Mouse (Mus musculus) heart, postnatal 10 days (tissue): ENCODE results near the gene Wdr45. TPM values are rescaled to one million over a fixed set of nuclear protein-coding genes. Genes with fewer than 3 reads are reported as not detected.

ENCODE experiments used
- DNase-seq, 2 experiments: peaks; one replicate each; pipeline ENCODE4 v3.0.0; 2021
- intact Hi-C: fragments of 180-260 bp; cut with DNase I; formaldehyde crosslinking; loops from one replicate; pipeline ENCODE4 v1.15.1; 2025
- total RNA-seq, 2 experiments: library from RNA; stranded (reverse); gene quantifications; 2 replicates each; pipeline ENCODE4 v1.2.3; 2021

Wdr45 gene
- total RNA-seq, 2 experiments from 2014 or later = 31.0 to 33.4 TPM

GRCm38 (mm10) chrX:7762137-7762920 lies 48.2 kb downstream of the Wdr45 start, which contains the start of gene Tfe3:
Tfe3 (plus strand) TSS chrX:7762560.
- intact Hi-C loops = no loop called here
- DNase-seq = peak; percentile 92 to 94

GRCm38 (mm10) chrX:7762921-7763197 lies 48.7 kb downstream of the Wdr45 start:
- intact Hi-C loops = no loop called here
- no peak for DNase-seq

- intact Hi-C loops = no loop called here
- DNase-seq = peak; percentile 36 to 43
Observed at GRCm38 (mm10) chrX:7763631-7764393, 49.7 kb downstream of the Wdr45 start.

- intact Hi-C loops = no loop called here
- no peak for DNase-seq
Observed at GRCm38 (mm10) chrX:7764657-7765280, 50.6 kb downstream of the Wdr45 start.

- peak; percentile 15 to 21 for DNase-seq
- intact Hi-C loops = no loop called here
Observed at GRCm38 (mm10) chrX:7765281-7765670, 51.1 kb downstream of the Wdr45 start.

- peak; percentile 26 to 29 for DNase-seq
Observed at GRCm38 (mm10) chrX:7765764-7766163, 51.6 kb downstream of the Wdr45 start.

GRCm38 (mm10) chrX:7769302-7770017 lies 55.3 kb downstream of the Wdr45 start:
- intact Hi-C loops = no loop called here
- no peak for DNase-seq

More at GRCm38 (mm10) chrX:7765764-7766163, 51.6 kb downstream of the Wdr45 start:
- intact Hi-C loops = no loop called here

GRCm38 (mm10) chrX:7772766-7773165 lies 58.6 kb downstream of the Wdr45 start:
- intact Hi-C loops = no loop called here
- no peak for DNase-seq

GRCm38 (mm10) chrX:7775501-7776205 lies 61.5 kb downstream of the Wdr45 start:
- intact Hi-C loops = loop anchor here (2.0 to 5.0 kb wide), 2 partner anchors 17 to 43 kb away; no protein-coding TSS in a partner anchor
- no peak for DNase-seq

- intact Hi-C loops = loop anchor here (2.0 to 5.0 kb wide), 2 partner anchors 18 to 44 kb away; no protein-coding TSS in a partner anchor
- DNase-seq = peak; percentile 48 to 66
Observed at GRCm38 (mm10) chrX:7776329-7777082, 62.4 kb downstream of the Wdr45 start.

Other genes with a start within 250 kb of the Wdr45 start
- gene Foxp3, start 140.7 kb upstream of the Wdr45 start, total RNA-seq = under 1 TPM; 0.25 to 0.45 TPM
- gene Ppp1r3f, start 140.1 kb upstream of the Wdr45 start, total RNA-seq = 1 to 10 TPM; 1.9 to 2.1 TPM
- 10 to 100 TPM; 11.4 to 12.4 TPM for gene Ccdc22, start 108.8 kb upstream of the Wdr45 start, total RNA-seq
- not detected for gene Cacna1f, start 107.2 kb upstream of the Wdr45 start, total RNA-seq
- 1 to 10 TPM in 1 of 2 experiments, under 1 TPM in 1; 0.57 to 1.9 TPM for gene Syp, start 75.9 kb upstream of the Wdr45 start, total RNA-seq
- gene Prickle3, start 57.1 kb upstream of the Wdr45 start, total RNA-seq = 10 to 100 TPM; 19.4 to 21.7 TPM
- gene Plp2, start 42.9 kb upstream of the Wdr45 start, total RNA-seq = 10 to 100 TPM; 84.8 to 88.4 TPM
- gene Magix, start 33.1 kb upstream of the Wdr45 start, total RNA-seq = 10 to 100 TPM; 10.8 to 13.9 TPM
- gene Gpkow, start 17.2 kb upstream of the Wdr45 start, total RNA-seq = 10 to 100 TPM; 24.8 to 26.8 TPM
- not detected for gene Gm45208, start 7.9 kb downstream of the Wdr45 start, total RNA-seq
- gene Praf2, start 14.1 kb downstream of the Wdr45 start, total RNA-seq = 10 to 100 TPM in 1 of 2 experiments, 1 to 10 TPM in 1; 9.4 to 10.6 TPM
- 1 to 10 TPM; 1.4 to 1.7 TPM for gene Ccdc120, start 36.6 kb downstream of the Wdr45 start, total RNA-seq
- gene Tfe3, start 48.2 kb downstream of the Wdr45 start, total RNA-seq = 10 to 100 TPM; 17.4 to 19.0 TPM
- gene Gripap1, start 75.4 kb downstream of the Wdr45 start, total RNA-seq = 10 to 100 TPM; 27.7 to 30.2 TPM
- under 1 TPM; 0.79 to 0.94 TPM for gene Kcnd1, start 108.0 kb downstream of the Wdr45 start, total RNA-seq
- gene Otud5, start 127.0 kb downstream of the Wdr45 start, total RNA-seq = 10 to 100 TPM; 34.0 to 38.8 TPM
- 1 to 10 TPM; 2.1 to 2.8 TPM for gene Pim2, start 163.9 kb downstream of the Wdr45 start, total RNA-seq
- 10 to 100 TPM; 15.5 to 15.8 TPM for gene Slc35a2, start 169.7 kb downstream of the Wdr45 start, total RNA-seq
- 10 to 100 TPM; 33.3 to 33.7 TPM for gene Pqbp1, start 184.9 kb downstream of the Wdr45 start, total RNA-seq
- gene Timm17b, start 185.0 kb downstream of the Wdr45 start, total RNA-seq = 10 to 100 TPM; 46.4 to 51.2 TPM
- gene Gm10491, start 193.5 kb downstream of the Wdr45 start, total RNA-seq = not detected
- gene Gm10490, start 195.2 kb downstream of the Wdr45 start, total RNA-seq = not detected
- not detected for gene Pcsk1n, start 205.5 kb downstream of the Wdr45 start, total RNA-seq
- not detected for gene Eras, start 214.3 kb downstream of the Wdr45 start, total RNA-seq
- gene Hdac6, start 233.6 kb downstream of the Wdr45 start, total RNA-seq = 10 to 100 TPM; 21.5 to 23.7 TPM